14 mouse cellular contexts compared by ENCODE assay signal in genomic region chr3:94691694-94692093, GRCm38 (mm10). TPM values are rescaled to one million over a fixed set of nuclear protein-coding genes. Genes with fewer than 3 reads are reported as not detected.
"Had no signal": no experiment of that assay in that cellular context is flagged by ENCODE, and none has a peak within 500 bp of the region (broad histone marks: within the 10 kb centered on the region; RNA-seq: fewer than 3 reads in every experiment).

No protein-coding gene starts in this region.

RNA-seq across cellular contexts. Expression of gene Selenbp2, which starts 1.7 kb away (rescaled TPM):
- total RNA-seq: neutrophil, adult 5-6 weeks had no signal
- polyA plus RNA-seq: testis, adult 2 months; thymus, postnatal 0 days had no signal

RNA-seq across cellular contexts. Expression of gene Gm10972, which starts 48.8 kb away (rescaled TPM):
- total RNA-seq: neutrophil, adult 5-6 weeks had no signal
- polyA plus RNA-seq: neural tube, embryonic 13.5 days; neural tube, embryonic 14.5 days; neural tube, embryonic 15.5 days; small intestine, adult 2 months; spleen, adult 2 months; stomach, embryonic 14.5 days; stomach, embryonic 15.5 days; stomach, embryonic 16.5 days; stomach, postnatal 0 days; testis, adult 2 months; thymus, adult 2 months; thymus, postnatal 0 days; urinary bladder, adult 2 months had no signal
